Mouse (Mus musculus) inflammation-experienced regulatory T-cells, adult 6 months (primary cell): Measurements from ENCODE around the gene Rtn3. TPM values are rescaled to one million over a fixed set of nuclear protein-coding genes. Genes with fewer than 3 reads are reported as not detected.
A peak's percentile ranks its signal among the peaks of the same experiment; 100 is the strongest.
"Not testable (repeated sequence)": the region's sequence is repeated elsewhere in the genome, so short reads cannot be mapped to it uniquely, and the experiment has no call there.

Experiments used
- ATAC-seq: one replicate; pipeline ENCODE4 v1.8.0; 2017
- polyA plus RNA-seq, 3 experiments: library from polyadenylated mRNA; unstranded; fragments of 100-300 nt; shearing (Covaris generic); gene quantifications; one replicate each; pipeline ENCODE4 v1.2.1; 2017

Gene Rtn3
- polyA plus RNA-seq: 10 to 100 TPM; 36.0 to 58.3 (median 45.6) TPM

GRCm38 (mm10) chr19:7482599-7483511 is at the start of gene Rtn3:
Gene Rtn3, minus strand, starts transcription at chr19:7483281.
- peak; percentile 70 for ATAC-seq

GRCm38 (mm10) chr19:7531906-7532305 is 48.8 kb upstream of the Rtn3 start:
- ATAC-seq: no peak

- ATAC-seq: peak; percentile 43
Measured at GRCm38 (mm10) chr19:7528639-7529428, 45.8 kb upstream of the Rtn3 start.

GRCm38 (mm10) chr19:7524879-7525278 is 41.8 kb upstream of the Rtn3 start:
- ATAC-seq: no peak

- no peak for ATAC-seq
Measured at GRCm38 (mm10) chr19:7523781-7524180, 40.7 kb upstream of the Rtn3 start.

GRCm38 (mm10) chr19:7523292-7523691 is 40.2 kb upstream of the Rtn3 start:
- no peak for ATAC-seq

- no peak for ATAC-seq
Measured at GRCm38 (mm10) chr19:7522856-7523255, 39.8 kb upstream of the Rtn3 start.

GRCm38 (mm10) chr19:7521619-7522018 is 38.5 kb upstream of the Rtn3 start:
- ATAC-seq: no peak

- no peak for ATAC-seq
Measured at GRCm38 (mm10) chr19:7516437-7516836, 33.4 kb upstream of the Rtn3 start.

- no peak for ATAC-seq
Measured at GRCm38 (mm10) chr19:7508026-7508425, 24.9 kb upstream of the Rtn3 start.

GRCm38 (mm10) chr19:7506321-7506720 is 23.2 kb upstream of the Rtn3 start:
- no peak for ATAC-seq

- no peak for ATAC-seq
Measured at GRCm38 (mm10) chr19:7502432-7502831, 19.4 kb upstream of the Rtn3 start.

- no peak for ATAC-seq
Measured at GRCm38 (mm10) chr19:7500701-7501100, 17.6 kb upstream of the Rtn3 start.

GRCm38 (mm10) chr19:7498816-7499215 is 15.7 kb upstream of the Rtn3 start:
- no peak for ATAC-seq

GRCm38 (mm10) chr19:7496070-7496469 is 13.0 kb upstream of the Rtn3 start:
- ATAC-seq: not testable (repeated sequence)

GRCm38 (mm10) chr19:7495221-7496038 is 12.3 kb upstream of the Rtn3 start:
- no peak for ATAC-seq

GRCm38 (mm10) chr19:7494187-7495015 is 11.3 kb upstream of the Rtn3 start:
- ATAC-seq: peak; percentile 80

- ATAC-seq: peak; percentile 26
Measured at GRCm38 (mm10) chr19:7493352-7494186, 10.5 kb upstream of the Rtn3 start, which contains the start of gene Atl3. Gene Atl3, plus strand, starts transcription at chr19:7494040.

GRCm38 (mm10) chr19:7492682-7493081 is 9.6 kb upstream of the Rtn3 start:
- ATAC-seq: no peak

- no peak for ATAC-seq
Measured at GRCm38 (mm10) chr19:7491960-7492359, 8.9 kb upstream of the Rtn3 start.

GRCm38 (mm10) chr19:7487680-7488079 is 4.6 kb upstream of the Rtn3 start:
- no peak for ATAC-seq
